Comparison of ENCODE assay signal across 38 mouse cellular contexts in genomic region chr16:48265856-48266255, GRCm38 (mm10). TPM values are rescaled to one million over a fixed set of nuclear protein-coding genes. Genes with fewer than 3 reads are reported as not detected.
"Had no signal": no experiment of that assay in that cellular context is flagged by ENCODE, and none has a peak within 500 bp of the region (broad histone marks: within the 10 kb centered on the region; RNA-seq: fewer than 3 reads in every experiment).

No protein-coding gene starts in this region.

- H3K36me3 ChIP-seq: embryonic facial prominence, embryonic 10.5 days; embryonic facial prominence, embryonic 12.5 days; embryonic facial prominence, embryonic 13.5 days; embryonic facial prominence, embryonic 15.5 days; forebrain, embryonic 10.5 days; forebrain, embryonic 12.5 days; forebrain, embryonic 15.5 days; heart, embryonic 10.5 days had no signal

- H3K4me1 ChIP-seq: embryonic facial prominence, embryonic 10.5 days; embryonic facial prominence, embryonic 12.5 days; embryonic facial prominence, embryonic 13.5 days; embryonic facial prominence, embryonic 15.5 days; forebrain, embryonic 10.5 days; forebrain, embryonic 12.5 days; forebrain, embryonic 13.5 days; forebrain, embryonic 15.5 days; heart, embryonic 10.5 days had no signal

- H3K9ac ChIP-seq: embryonic facial prominence, embryonic 12.5 days; embryonic facial prominence, embryonic 13.5 days; embryonic facial prominence, embryonic 15.5 days; forebrain, embryonic 12.5 days; forebrain, embryonic 13.5 days; forebrain, embryonic 15.5 days; forebrain, postnatal 0 days had no signal

- H3K4me3 ChIP-seq: embryonic facial prominence, embryonic 10.5 days; embryonic facial prominence, embryonic 12.5 days; embryonic facial prominence, embryonic 13.5 days; embryonic facial prominence, embryonic 15.5 days; erythroblast, embryonic 14.5 days; forebrain, embryonic 10.5 days; forebrain, embryonic 12.5 days; forebrain, embryonic 13.5 days; forebrain, embryonic 15.5 days; gastrocnemius, adult 2 months; heart, embryonic 10.5 days had no signal

- DNase-seq: cerebellum, adult 9-10 months; cerebellum, adult 9-11 months; cerebellum, postnatal 10 days; cerebellum, postnatal 14 days; cerebellum, postnatal 25 days; cerebellum, postnatal 36 days; embryo, embryonic 11 days; forebrain, postnatal 0 days; gastrocnemius, adult 2 months; gastrocnemius, postnatal 10 days; gastrocnemius, postnatal 14 days; gastrocnemius, postnatal 25 days; gastrocnemius, postnatal 36 days; heart, adult 18-20 months had no signal

- H3K27me3 ChIP-seq: embryonic facial prominence, embryonic 12.5 days; embryonic facial prominence, embryonic 13.5 days; embryonic facial prominence, embryonic 15.5 days; forebrain, embryonic 12.5 days; forebrain, embryonic 13.5 days; forebrain, embryonic 15.5 days had no signal

- H3K27ac ChIP-seq: embryonic facial prominence, embryonic 10.5 days; embryonic facial prominence, embryonic 12.5 days; embryonic facial prominence, embryonic 13.5 days; embryonic facial prominence, embryonic 15.5 days; forebrain, embryonic 10.5 days; forebrain, embryonic 12.5 days; forebrain, embryonic 13.5 days; forebrain, embryonic 15.5 days; gastrocnemius, adult 2 months; heart, embryonic 10.5 days had no signal

RNA-seq across cellular contexts. Expression of gene Dppa4, which starts 17.7 kb away (rescaled TPM):
- total RNA-seq: common myeloid progenitor, adult 5-6 weeks; forebrain, postnatal 0 days; gastrocnemius, adult 18-20 months; gastrocnemius, adult 2 months; gastrocnemius, adult 8-10 months; gastrocnemius, postnatal 10 days; gastrocnemius, postnatal 14 days; gastrocnemius, postnatal 25 days; gastrocnemius, postnatal 36 days; gastrocnemius, postnatal 4 days; granulocyte monocyte progenitor cell, adult 5-6 weeks; heart, adult 18-20 months; heart, adult 8-10 months had no signal
- polyA plus RNA-seq: cortical plate, adult 2 months; embryonic facial prominence, embryonic 10.5 days; embryonic facial prominence, embryonic 11.5 days; embryonic facial prominence, embryonic 12.5 days; embryonic facial prominence, embryonic 13.5 days; embryonic facial prominence, embryonic 14.5 days; embryonic facial prominence, embryonic 15.5 days; erythroblast, embryonic 14.5 days; forebrain, embryonic 10.5 days; forebrain, embryonic 11.5 days; forebrain, embryonic 12.5 days; forebrain, embryonic 13.5 days; forebrain, embryonic 14.5 days; forebrain, embryonic 15.5 days; forebrain, embryonic 16.5 days; forebrain, postnatal 0 days; frontal cortex, adult 2 months; gonadal fat pad, adult 2 months; heart, embryonic 10.5 days had no signal

RNA-seq across cellular contexts. Expression of gene Dppa2, which starts 37.9 kb away (rescaled TPM):
- total RNA-seq: common myeloid progenitor, adult 5-6 weeks; forebrain, postnatal 0 days; gastrocnemius, adult 18-20 months; gastrocnemius, adult 2 months; gastrocnemius, adult 8-10 months; gastrocnemius, postnatal 10 days; gastrocnemius, postnatal 14 days; gastrocnemius, postnatal 25 days; gastrocnemius, postnatal 36 days; gastrocnemius, postnatal 4 days; granulocyte monocyte progenitor cell, adult 5-6 weeks; heart, adult 18-20 months; heart, adult 8-10 months had no signal
- polyA plus RNA-seq: cortical plate, adult 2 months; embryonic facial prominence, embryonic 10.5 days; embryonic facial prominence, embryonic 11.5 days; embryonic facial prominence, embryonic 12.5 days; embryonic facial prominence, embryonic 13.5 days; embryonic facial prominence, embryonic 14.5 days; embryonic facial prominence, embryonic 15.5 days; erythroblast, embryonic 14.5 days; forebrain, embryonic 10.5 days; forebrain, embryonic 11.5 days; forebrain, embryonic 12.5 days; forebrain, embryonic 13.5 days; forebrain, embryonic 14.5 days; forebrain, embryonic 15.5 days; forebrain, embryonic 16.5 days; forebrain, postnatal 0 days; frontal cortex, adult 2 months; gonadal fat pad, adult 2 months; heart, embryonic 10.5 days had no signal
